Comparison of ENCODE assay signal across 8 mouse cellular contexts in genomic region chr9:63610841-63611366, GRCm38 (mm10). TPM values are rescaled to one million over a fixed set of nuclear protein-coding genes. Genes with fewer than 3 reads are reported as not detected.
DNase-seq lines count a peak whose midpoint lies in the region; ATAC-seq lines count a peak whose summit lies in the region.

No protein-coding gene starts in this region.

- no peak overlapping the region for H3K4me3 ChIP-seq in forebrain, embryonic 10.5 days
- H3K4me3 ChIP-seq in forebrain, embryonic 15.5 days: no peak overlapping the region

- H3K9me3 ChIP-seq in forebrain, embryonic 10.5 days: no peaks in the 10 kb centered on the region
- H3K9me3 ChIP-seq in forebrain, embryonic 15.5 days: no peaks in the 10 kb centered on the region

- no peaks in the 10 kb centered on the region for H3K27me3 ChIP-seq in forebrain, embryonic 10.5 days (ENCODE audit: poor library complexity, severe bottlenecking)
- no peaks in the 10 kb centered on the region for H3K27me3 ChIP-seq in forebrain, embryonic 15.5 days

- peaks cover 74% of the 10 kb centered on the region for H3K4me1 ChIP-seq in forebrain, embryonic 10.5 days
- H3K4me1 ChIP-seq in forebrain, embryonic 15.5 days: peaks cover 22% of the 10 kb centered on the region

- 17% methylated on average over 13 of the region's 13 CpGs for WGBS in forebrain, embryonic 10.5 days
- WGBS in forebrain, embryonic 15.5 days: 14% methylated on average over 13 of the region's 13 CpGs

- no peak overlapping the region for H3K4me2 ChIP-seq in forebrain, embryonic 15.5 days (replicated peaks)

- peak overlapping the region; percentile 73 for H3K27ac ChIP-seq in forebrain, embryonic 10.5 days
- H3K27ac ChIP-seq in forebrain, embryonic 15.5 days (replicated peaks): no peak overlapping the region

- no peak for ATAC-seq in forebrain, embryonic 15.5 days (replicated peaks)

- no peak overlapping the region for H3K9ac ChIP-seq in forebrain, embryonic 15.5 days (replicated peaks)

- H3K36me3 ChIP-seq in forebrain, embryonic 10.5 days (replicated peaks): 0 out of 2 replicates have a peak, but pooled peaks cover 3% of the 10 kb centered on the region
- no peaks in the 10 kb centered on the region for H3K36me3 ChIP-seq in forebrain, embryonic 15.5 days

- DNase-seq in forebrain, embryonic 10.5 days (ENCODE audit: extremely low spot score, low spot score): peak; percentile 29
- DNase-seq in brain, adult 2 months (ENCODE audit: low read depth, low spot score): peak; percentile 69
- DNase-seq in heart, adult 11 months: peak; percentile 95
- DNase-seq in kidney, adult 8-10 months: peak; percentile 37 to 44
- DNase-seq in lung, postnatal 4 days: peak; percentile 50 to 72
- peak; percentile 10 to 26 for DNase-seq in thymus, postnatal 10 days (ENCODE audit: low spot score in 2 of 2)
- no peak for DNase-seq in right cerebral cortex, postnatal 36 days (ENCODE audit: low spot score in 2 of 2)

RNA-seq across cellular contexts. Expression of gene Aagab, which starts 8.4 kb away (rescaled TPM):
- polyA plus RNA-seq in forebrain, embryonic 10.5 days (2016; fragmentation: Nextera tagmentation; extraction: Ambion mirVana): 53.9 and 54.5 TPM in 2 replicates
- 52.3 and 56.6 TPM in 2 replicates for polyA plus RNA-seq in forebrain, embryonic 15.5 days (2015; fragmentation: Nextera tagmentation; extraction: Ambion mirVana)

RNA-seq across cellular contexts. Expression of gene Iqch, which starts 8.6 kb away (rescaled TPM):
- 0.04 and 0.14 TPM in 2 replicates for polyA plus RNA-seq in forebrain, embryonic 10.5 days (2016; fragmentation: Nextera tagmentation; extraction: Ambion mirVana)
- polyA plus RNA-seq in forebrain, embryonic 15.5 days (2015; fragmentation: Nextera tagmentation; extraction: Ambion mirVana): 0.13 and 0.15 TPM in 2 replicates

Comparison
In these comparisons a context has a peak if more than half of its experiments do, and no peak if none do; other contexts are left out.
1. DNase-seq: peak in forebrain, embryonic 10.5 days (single experiment), brain, adult 2 months (single experiment), heart, adult 11 months (single experiment), kidney, adult 8-10 months (2 of 2), lung, postnatal 4 days (2 of 2) and thymus, postnatal 10 days (2 of 2); none in right cerebral cortex, postnatal 36 days (0 of 2).